Mouse (Mus musculus) lung, embryonic 14.5 days (tissue): ENCODE measurements at regions not wholly inside any gene's neighbourhood (a gene's known extent, or its start where the extent isn't known, plus 50 kb on each side); places are given as distances from the start of the nearest gene placed in this dataset.

Experiments
- ATAC-seq: fragments of 200-750 bp; cut with Nextera tagmentation; 2 replicates; pipeline ENCODE4 v1.8.0; 2017; ENCODE audit warnings: mild to moderate bottlenecking, moderate TSS enrichment, moderate library complexity; ENCODE audit not compliant: insufficient read depth
- DNase-seq: peaks from one replicate; pipeline ENCODE4 v3.0.0-alpha.2; 2015
- H3K27ac ChIP-seq: fragments of 300-500 bp; sonication (generic); 2 replicates; pipeline ENCODE4 v1.5.1; 2014; ENCODE audit warnings: low read depth, mild to moderate bottlenecking, moderate library complexity
- H3K27me3 ChIP-seq: fragments of 300-500 bp; sonication (generic); 2 replicates; pipeline ENCODE4 v1.6.1; 2014; ENCODE audit warnings: low read length, control low read depth; ENCODE audit not compliant: insufficient read depth
- H3K36me3 ChIP-seq: fragments of 300-500 bp; sonication (generic); 2 replicates; pipeline ENCODE4 v1.6.1; 2014; ENCODE audit warnings: control low read depth; ENCODE audit not compliant: insufficient read depth
- H3K4me1 ChIP-seq: fragments of 300-500 bp; sonication (generic); 2 replicates; pipeline ENCODE4 v1.6.1; 2014; ENCODE audit warnings: antibody characterized with exemption, control low read depth; ENCODE audit not compliant: insufficient read depth
- H3K4me2 ChIP-seq: fragments of 300-500 bp; sonication (generic); 2 replicates; pipeline ENCODE4 v1.6.1; 2014; ENCODE audit warnings: mild to moderate bottlenecking
- H3K4me3 ChIP-seq: fragments of 300-500 bp; sonication (generic); 2 replicates; pipeline ENCODE4 v1.5.1; 2014; ENCODE audit warnings: low read depth, low read length
- H3K9ac ChIP-seq: fragments of 300-500 bp; sonication (generic); 2 replicates; pipeline ENCODE4 v1.6.1; 2014
- H3K9me3 ChIP-seq: fragments of 300-500 bp; sonication (generic); 2 replicates; pipeline ENCODE4 v1.6.1; 2016; ENCODE audit warnings: low read depth, low read length, control low read depth
- CTCF ChIP-seq: IDR thresholded peaks from 2 replicates; pipeline ENCODE4 v1.5.1; 2016; ENCODE audit warnings: antibody characterized with exemption, low read depth
- WGBS: fragments of 180-500 bp; shearing (Covaris S2); extraction: QIAGEN DNeasy Blood & Tissue Kit; methylation state at CpG from one replicate; pipeline ENCODE4 v1.1.7; 2014; 5-methylcytosine and 5-hydroxymethylcytosine counted together

- H3K27me3 ChIP-seq, result no peaks in the 10 kb centered on the region
- no peaks in the 10 kb centered on the region for H3K36me3 ChIP-seq
- DNase-seq, result no peak
- no peaks in the 10 kb centered on the region for H3K4me1 ChIP-seq
- no peak for ATAC-seq
- H3K9me3 ChIP-seq, result no peaks in the 10 kb centered on the region
- no peak overlapping the region for H3K9ac ChIP-seq
- H3K27ac ChIP-seq, result no peak overlapping the region
- H3K4me3 ChIP-seq, result no peak overlapping the region
- no peak for TF ChIP-seq CTCF
- H3K4me2 ChIP-seq, result no peak overlapping the region
- 52% methylated on average over 3 of the region's 3 CpGs for WGBS
Observed at GRCm38 (mm10) chr11:31721908-31722307, 50.2 kb upstream of the Bod1 start.

GRCm38 (mm10) chr11:31724506-31724905, 52.8 kb upstream of the Bod1 start:
- H3K27me3 ChIP-seq, result no peaks in the 10 kb centered on the region
- no peak overlapping the region for H3K4me3 ChIP-seq
- ATAC-seq (no peak), DNase-seq (no peak)
- H3K4me1 ChIP-seq, result no peaks in the 10 kb centered on the region
- no peak for TF ChIP-seq CTCF
- H3K9ac ChIP-seq, result no peak overlapping the region
- 84% methylated on average over 1 of the region's 1 CpGs for WGBS
- no peak overlapping the region for H3K27ac ChIP-seq
- H3K9me3 ChIP-seq, result no peaks in the 10 kb centered on the region
- H3K36me3 ChIP-seq, result no peaks in the 10 kb centered on the region
- H3K4me2 ChIP-seq, result no peak overlapping the region

- DNase-seq (no peak), ATAC-seq (no peak)
- WGBS, result 72% methylated on average over 15 of the region's 15 CpGs
- Histone ChIP-seq H3K9ac (no peak overlapping the region), H3K9me3 (no peaks in the 10 kb centered on the region), H3K4me1 (no peaks in the 10 kb centered on the region), H3K27me3 (no peaks in the 10 kb centered on the region), H3K4me2 (no peak overlapping the region), H3K36me3 (no peaks in the 10 kb centered on the region), H3K4me3 (no peak overlapping the region), H3K27ac (no peak overlapping the region)
- TF ChIP-seq CTCF, result no peak
Observed at GRCm38 (mm10) chr11:31725936-31726647, 54.4 kb upstream of the Bod1 start.

GRCm38 (mm10) chr11:31727289-31727688, 55.6 kb upstream of the Bod1 start:
- H3K36me3 ChIP-seq, result no peaks in the 10 kb centered on the region
- no peak for TF ChIP-seq CTCF
- no peak overlapping the region for H3K27ac ChIP-seq
- H3K9ac ChIP-seq, result no peak overlapping the region
- 69% methylated on average over 8 of the region's 8 CpGs for WGBS
- no peaks in the 10 kb centered on the region for H3K4me1 ChIP-seq
- H3K4me3 ChIP-seq, result no peak overlapping the region
- no peak for DNase-seq
- H3K27me3 ChIP-seq, result no peaks in the 10 kb centered on the region
- ATAC-seq, result no peak
- H3K4me2 ChIP-seq, result no peak overlapping the region
- no peaks in the 10 kb centered on the region for H3K9me3 ChIP-seq

- Histone ChIP-seq H3K36me3 (no peaks in the 10 kb centered on the region), H3K27ac (no peak overlapping the region), H3K4me3 (no peak overlapping the region), H3K9me3 (no peaks in the 10 kb centered on the region), H3K9ac (no peak overlapping the region), H3K27me3 (no peaks in the 10 kb centered on the region), H3K4me2 (no peak overlapping the region), H3K4me1 (no peaks in the 10 kb centered on the region)
- TF ChIP-seq CTCF, result no peak
- DNase-seq (no peak), ATAC-seq (no peak)
- WGBS, result 79% methylated on average over 3 of the region's 3 CpGs
Observed at GRCm38 (mm10) chr11:31729728-31730127, 58.0 kb upstream of the Bod1 start.

- Histone ChIP-seq H3K36me3 (no peaks in the 10 kb centered on the region), H3K4me1 (no peaks in the 10 kb centered on the region), H3K4me2 (no peak overlapping the region), H3K27ac (no peak overlapping the region), H3K9ac (no peak overlapping the region), H3K9me3 (no peaks in the 10 kb centered on the region), H3K27me3 (no peaks in the 10 kb centered on the region), H3K4me3 (no peak overlapping the region)
- WGBS, result 76% methylated on average over 4 of the region's 4 CpGs
- no peak for DNase-seq
- TF ChIP-seq CTCF, result no peak
- no peak for ATAC-seq
Observed at GRCm38 (mm10) chr11:31730181-31730580, 58.5 kb upstream of the Bod1 start.

GRCm38 (mm10) chr11:31730680-31731079, 59.0 kb upstream of the Bod1 start:
- ATAC-seq (no peak), DNase-seq (no peak)
- Histone ChIP-seq H3K27ac (no peak overlapping the region), H3K9me3 (no peaks in the 10 kb centered on the region), H3K4me2 (no peak overlapping the region), H3K4me3 (no peak overlapping the region), H3K4me1 (no peaks in the 10 kb centered on the region), H3K27me3 (no peaks in the 10 kb centered on the region), H3K9ac (no peak overlapping the region), H3K36me3 (no peaks in the 10 kb centered on the region)
- WGBS, result 43% methylated on average over 3 of the region's 3 CpGs
- TF ChIP-seq CTCF, result no peak

- no peak overlapping the region for H3K4me3 ChIP-seq
- DNase-seq, result no peak
- no peak overlapping the region for H3K9ac ChIP-seq
- WGBS, result 71% methylated on average over 4 of the region's 4 CpGs
- no peaks in the 10 kb centered on the region for H3K36me3 ChIP-seq
- no peaks in the 10 kb centered on the region for H3K9me3 ChIP-seq
- no peak for TF ChIP-seq CTCF
- no peak for ATAC-seq
- no peak overlapping the region for H3K27ac ChIP-seq
- H3K4me1 ChIP-seq, result no peaks in the 10 kb centered on the region
- H3K27me3 ChIP-seq, result no peaks in the 10 kb centered on the region
- H3K4me2 ChIP-seq, result no peak overlapping the region
Observed at GRCm38 (mm10) chr11:31731459-31731858, 59.8 kb upstream of the Bod1 start.
